Comparison of ENCODE assay signal across 9 mouse cellular contexts in genomic region chr8:45763690-45764342, GRCm38 (mm10).
A peak's percentile ranks its signal among the peaks of the same experiment; 100 is the strongest.
DNase-seq lines count a peak whose midpoint lies in the region; ATAC-seq and TF ChIP-seq lines count a peak whose summit lies in the region.
"Had no signal": no experiment of that assay in that cellular context is flagged by ENCODE, and none has a peak within 500 bp of the region (broad histone marks: within the 10 kb centered on the region; RNA-seq: fewer than 3 reads in every experiment).

No protein-coding gene starts in this region.

- H3K27me3 ChIP-seq in hindbrain, embryonic 15.5 days, result no peaks in the 10 kb centered on the region
- H3K27me3 ChIP-seq in hindbrain, embryonic 10.5 days (ENCODE audit: insufficient read depth, poor library complexity, severe bottlenecking), result no peaks in the 10 kb centered on the region
- H3K27me3 ChIP-seq in hindbrain, embryonic 16.5 days (replicated peaks; ENCODE audit: control insufficient read depth, insufficient read depth, low read length), result no peaks in the 10 kb centered on the region
- no peaks in the 10 kb centered on the region for H3K27me3 ChIP-seq in small intestine, adult 2 months (ENCODE audit: control insufficient read depth, insufficient read depth, low read length)

- H3K27ac ChIP-seq in hindbrain, embryonic 15.5 days (replicated peaks), result peak overlapping the region; percentile 38; the same call in 1 of the 2 replicates
- no peak overlapping the region for H3K27ac ChIP-seq in hindbrain, embryonic 10.5 days
- peak overlapping the region; percentile 55 for H3K27ac ChIP-seq in hindbrain, embryonic 16.5 days (ENCODE audit: low read depth, low read length)
- H3K27ac ChIP-seq in small intestine, adult 2 months (ENCODE audit: insufficient read depth, low read depth, low read length), result no peak overlapping the region

- H3K9me3 ChIP-seq in hindbrain, embryonic 15.5 days, result no peaks in the 10 kb centered on the region
- no peaks in the 10 kb centered on the region for H3K9me3 ChIP-seq in hindbrain, embryonic 10.5 days
- H3K9me3 ChIP-seq in hindbrain, embryonic 16.5 days (ENCODE audit: control insufficient read depth, low read length), result no peaks in the 10 kb centered on the region
- H3K9me3 ChIP-seq: G1E had no signal

- no peak overlapping the region for H3K4me3 ChIP-seq in hindbrain, embryonic 15.5 days
- H3K4me3 ChIP-seq in hindbrain, embryonic 10.5 days, result no peak overlapping the region
- no peak overlapping the region for H3K4me3 ChIP-seq in hindbrain, embryonic 16.5 days (ENCODE audit: low read length)
- H3K4me3 ChIP-seq in small intestine, adult 2 months (ENCODE audit: low read depth, low read length), result peak overlapping the region; percentile 5; the same call in 1 of the 2 replicates

- intact Hi-C loops in left cerebral cortex, postnatal 25 days (cut with DNase I), result no loop called here

- H3K9ac ChIP-seq in hindbrain, embryonic 15.5 days, result no peak overlapping the region
- no peak overlapping the region for H3K9ac ChIP-seq in hindbrain, embryonic 16.5 days (ENCODE audit: low read depth, low read length)

- H3K36me3 ChIP-seq in hindbrain, embryonic 15.5 days, result 0 out of 2 replicates have a peak, but pooled peaks cover 4% of the 10 kb centered on the region
- H3K36me3 ChIP-seq in hindbrain, embryonic 10.5 days, result peaks cover 14% of the 10 kb centered on the region
- peaks cover 4% of the 10 kb centered on the region; the same call in 1 of the 2 replicates for H3K36me3 ChIP-seq in hindbrain, embryonic 16.5 days (ENCODE audit: control insufficient read depth, insufficient read depth, low read length)
- H3K36me3 ChIP-seq in small intestine, adult 2 months (ENCODE audit: control insufficient read depth, insufficient read depth, low read length), result no peaks in the 10 kb centered on the region
- H3K36me3 ChIP-seq: G1E had no signal

- H3K4me1 ChIP-seq in hindbrain, embryonic 15.5 days (replicated peaks), result peaks cover 23% of the 10 kb centered on the region
- H3K4me1 ChIP-seq in hindbrain, embryonic 10.5 days (replicated peaks), result 0 out of 2 replicates have a peak, but pooled peaks cover 5% of the 10 kb centered on the region
- peaks cover 14% of the 10 kb centered on the region for H3K4me1 ChIP-seq in hindbrain, embryonic 16.5 days (ENCODE audit: control insufficient read depth, insufficient read depth, low read depth, low read length)
- no peaks in the 10 kb centered on the region for H3K4me1 ChIP-seq in small intestine, adult 2 months (ENCODE audit: control insufficient read depth, insufficient read depth, insufficient read length, low read length)

- no peak for TF ChIP-seq CTCF in small intestine, adult 2 months (IDR thresholded peaks at IDR 0.05; ENCODE audit: extremely low read depth, insufficient read length, insufficient replicate concordance, low read depth, low read length)

- WGBS in hindbrain, embryonic 15.5 days, result 53% methylated on average over 11 of the region's 11 CpGs
- WGBS in hindbrain, embryonic 10.5 days, result 69% methylated on average over 11 of the region's 11 CpGs
- WGBS in hindbrain, embryonic 16.5 days, result 46% methylated on average over 11 of the region's 11 CpGs
- WGBS in small intestine, adult 2 months, result 59% methylated on average over 11 of the region's 11 CpGs

- peak; percentile 70 for ATAC-seq in hindbrain, embryonic 15.5 days (ENCODE audit: low FRiP score, low read depth)
- ATAC-seq in hindbrain, embryonic 16.5 days, result peak; percentile 74

- no peak for DNase-seq in hindbrain, embryonic 10.5 days (ENCODE audit: low spot score)
- peak; percentile 5 for DNase-seq in NIH3T3 (ENCODE audit: low read depth)
- peak; percentile 65 for DNase-seq in fibroblast of lung, adult 2 months (ENCODE audit: low read depth)
- DNase-seq in liver, result no peak
- DNase-seq in left cerebral cortex, postnatal 25 days (ENCODE audit: low spot score in 2 of 2), result no peak

- H3K4me2 ChIP-seq in hindbrain, embryonic 15.5 days, result peak overlapping the region; percentile 18
- peak overlapping the region; percentile 23 for H3K4me2 ChIP-seq in hindbrain, embryonic 16.5 days (ENCODE audit: low read length)

- no peak for TF ChIP-seq POLR2A in small intestine, adult 2 months (IDR thresholded peaks at IDR 0.05; ENCODE audit: low read depth, low read length)

Comparison
In these comparisons a context has a peak if more than half of its experiments do, and no peak if none do; other contexts are left out.
1. H3K27ac ChIP-seq: peak in hindbrain, embryonic 15.5 days (single experiment) and hindbrain, embryonic 16.5 days (single experiment); none in hindbrain, embryonic 10.5 days (single experiment) and small intestine, adult 2 months (single experiment).
2. DNase-seq: peak in NIH3T3 (single experiment) and fibroblast of lung, adult 2 months (single experiment); none in hindbrain, embryonic 10.5 days (single experiment), liver (single experiment) and left cerebral cortex, postnatal 25 days (0 of 2).